Mouse (Mus musculus): ENCODE results near the gene Prkaa1. TPM values are rescaled to one million over a fixed set of nuclear protein-coding genes. Genes with fewer than 3 reads are reported as not detected.

Prkaa1 gene
- polyA plus RNA-seq, 1 experiment from 2014 or later = 22.3 TPM

DNA sequence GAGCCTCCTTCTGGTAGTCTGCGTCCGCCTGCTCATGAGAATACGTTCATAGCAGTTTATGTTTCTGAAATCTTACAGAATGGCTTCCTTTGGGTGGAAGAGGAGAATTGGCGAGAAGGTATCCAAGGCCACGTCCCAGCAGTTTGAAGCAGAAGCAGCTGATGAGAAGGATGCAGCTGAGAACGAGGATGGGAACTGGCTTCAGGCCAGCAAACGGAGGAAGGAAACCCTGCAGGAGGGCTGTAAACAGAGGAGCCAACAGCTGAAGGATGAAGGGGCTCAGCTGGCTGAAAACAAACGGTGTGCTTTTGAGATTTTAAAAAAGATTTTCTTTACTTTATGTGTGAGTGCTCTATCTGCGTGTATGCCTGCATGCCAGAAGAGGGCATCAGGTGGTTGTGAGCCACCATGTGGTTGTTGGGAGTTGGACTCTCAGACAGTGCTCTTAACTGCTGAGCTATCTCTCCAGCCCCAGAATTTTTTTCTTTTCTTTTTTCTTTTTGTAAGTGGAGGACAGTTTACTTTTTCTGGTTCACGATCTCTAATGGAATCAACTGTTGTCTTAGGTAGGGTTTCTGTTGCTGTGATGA lies 45.9 kb downstream of the Prkaa1 start:
- Histone ChIP-seq H3K4me3 (ENCODE audit: low read depth, low read length) (no peak overlapping the region), H3K9ac (no peak overlapping the region), H3K4me2 (no peak overlapping the region), H3K27me3 (ENCODE audit: insufficient read depth, low read length) (no peaks in the 10 kb centered on the region), H3K9me3 (ENCODE audit: low read depth, low read length) (no peaks in the 10 kb centered on the region), H3K36me3 (ENCODE audit: insufficient read depth) (peaks cover 7% of the 10 kb centered on the region; the same call in 1 of the 2 replicates), H3K4me1 (ENCODE audit: insufficient read depth) (no peaks in the 10 kb centered on the region), H3K27ac (ENCODE audit: low read depth) (no peak overlapping the region)
- DNase-seq (peak; percentile 53), ATAC-seq (ENCODE audit: insufficient read depth) (no peak)
- peak; percentile 26; the same call in 1 of the 2 replicates for TF ChIP-seq CTCF (IDR thresholded peaks at IDR 0.05; ENCODE audit: low read depth)
- WGBS = 50% methylated on average over 10 of the region's 10 CpGs

DNA sequence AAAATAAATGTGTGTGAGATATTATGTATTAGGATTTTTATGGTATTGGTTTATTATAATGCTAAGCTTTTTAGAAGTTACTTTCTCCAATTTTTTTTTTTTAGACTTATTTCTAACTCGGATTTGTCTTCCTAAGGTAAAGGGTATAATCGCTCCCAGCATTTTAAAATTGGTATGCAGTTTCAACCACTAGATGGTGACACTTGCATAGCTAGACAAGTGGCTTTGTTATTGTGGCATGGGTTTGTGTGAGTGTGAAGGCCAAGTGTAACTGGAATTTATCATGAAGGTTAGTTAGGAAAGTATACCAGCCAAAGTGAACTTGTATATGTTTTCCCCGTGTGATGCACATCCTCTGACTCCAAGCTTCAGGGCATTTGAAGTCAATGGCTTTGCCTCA lies 50.2 kb downstream of the Prkaa1 start:
- no peaks in the 10 kb centered on the region for H3K27me3 ChIP-seq (ENCODE audit: insufficient read depth, low read length)
- peak; percentile 52 for TF ChIP-seq CTCF (IDR thresholded peaks at IDR 0.05; ENCODE audit: low read depth)
- peaks cover 13% of the 10 kb centered on the region; the same call in 1 of the 2 replicates for H3K36me3 ChIP-seq (ENCODE audit: insufficient read depth)
- H3K9me3 ChIP-seq (ENCODE audit: low read depth, low read length) = no peaks in the 10 kb centered on the region
- no peak overlapping the region for H3K9ac ChIP-seq
- H3K27ac ChIP-seq (ENCODE audit: low read depth) = no peak overlapping the region
- H3K4me1 ChIP-seq (ENCODE audit: insufficient read depth) = no peaks in the 10 kb centered on the region
- whole genome bisulfite sequencing = 71% methylated on average over 3 of the region's 3 CpGs
- ATAC-seq (ENCODE audit: insufficient read depth) (no peak), DNase-seq (peak; percentile 48)
- H3K4me3 ChIP-seq (ENCODE audit: low read depth, low read length) = no peak overlapping the region
- H3K4me2 ChIP-seq = no peak overlapping the region

DNA sequence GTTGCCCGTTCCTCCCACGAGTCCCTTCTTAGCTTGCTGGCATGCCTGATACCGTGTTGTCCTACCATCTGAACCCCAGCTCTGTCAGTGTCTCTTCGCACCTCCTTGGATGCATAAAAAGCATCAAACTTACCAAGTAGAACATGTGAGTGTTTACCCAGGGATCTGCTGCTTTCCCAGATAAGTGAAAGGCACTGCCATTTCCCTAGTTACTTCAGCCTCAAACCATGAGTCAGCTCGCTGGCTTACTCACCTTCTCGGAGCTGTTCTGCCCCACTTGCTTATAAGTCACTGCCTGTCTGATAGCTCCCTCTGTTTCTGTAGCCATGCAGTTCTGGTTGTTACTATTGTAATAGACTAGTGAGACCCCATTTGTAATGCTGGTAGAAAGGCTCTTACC lies 50.8 kb downstream of the Prkaa1 start:
- Histone ChIP-seq H3K27ac (ENCODE audit: low read depth) (no peak overlapping the region), H3K27me3 (ENCODE audit: insufficient read depth, low read length) (no peaks in the 10 kb centered on the region), H3K9me3 (ENCODE audit: low read depth, low read length) (no peaks in the 10 kb centered on the region), H3K4me2 (no peak overlapping the region), H3K4me3 (ENCODE audit: low read depth, low read length) (no peak overlapping the region), H3K36me3 (ENCODE audit: insufficient read depth) (peaks cover 13% of the 10 kb centered on the region; the same call in 1 of the 2 replicates), H3K9ac (no peak overlapping the region), H3K4me1 (ENCODE audit: insufficient read depth) (no peaks in the 10 kb centered on the region)
- DNase-seq (no peak), ATAC-seq (ENCODE audit: insufficient read depth) (no peak)
- TF ChIP-seq CTCF (IDR thresholded peaks at IDR 0.05; ENCODE audit: low read depth) = no peak
- 92% methylated on average over 6 of the region's 6 CpGs for WGBS

DNA sequence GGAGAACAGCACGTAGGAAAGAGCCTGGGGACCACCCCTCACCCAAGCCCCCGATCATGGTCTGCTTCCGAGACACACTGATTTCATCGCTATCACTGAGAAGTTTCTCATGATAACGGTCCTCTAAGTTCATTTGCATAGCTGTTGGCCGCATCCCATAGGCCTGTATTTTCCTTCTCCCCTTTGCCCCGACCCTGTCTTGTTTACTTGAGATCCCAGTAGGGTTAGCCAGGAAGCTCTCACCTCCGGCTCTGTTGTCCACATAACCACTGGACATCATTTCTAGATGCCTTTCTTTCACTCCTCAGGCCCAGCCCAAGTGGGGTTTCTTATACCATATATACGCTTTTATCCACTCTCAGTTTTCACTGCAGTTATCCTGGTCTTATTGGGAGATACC lies 51.3 kb downstream of the Prkaa1 start:
- no peak overlapping the region for H3K27ac ChIP-seq (ENCODE audit: low read depth)
- no peak overlapping the region for H3K4me3 ChIP-seq (ENCODE audit: low read depth, low read length)
- H3K27me3 ChIP-seq (ENCODE audit: insufficient read depth, low read length) = no peaks in the 10 kb centered on the region
- DNase-seq (no peak), ATAC-seq (ENCODE audit: insufficient read depth) (no peak)
- H3K9ac ChIP-seq = no peak overlapping the region
- no peak overlapping the region for H3K4me2 ChIP-seq
- H3K9me3 ChIP-seq (ENCODE audit: low read depth, low read length) = no peaks in the 10 kb centered on the region
- H3K4me1 ChIP-seq (ENCODE audit: insufficient read depth) = no peaks in the 10 kb centered on the region
- H3K36me3 ChIP-seq (ENCODE audit: insufficient read depth) = peaks cover 13% of the 10 kb centered on the region; the same call in 1 of the 2 replicates
- WGBS = 78% methylated on average over 9 of the region's 9 CpGs
- TF ChIP-seq CTCF (IDR thresholded peaks at IDR 0.05; ENCODE audit: low read depth) = no peak

DNA sequence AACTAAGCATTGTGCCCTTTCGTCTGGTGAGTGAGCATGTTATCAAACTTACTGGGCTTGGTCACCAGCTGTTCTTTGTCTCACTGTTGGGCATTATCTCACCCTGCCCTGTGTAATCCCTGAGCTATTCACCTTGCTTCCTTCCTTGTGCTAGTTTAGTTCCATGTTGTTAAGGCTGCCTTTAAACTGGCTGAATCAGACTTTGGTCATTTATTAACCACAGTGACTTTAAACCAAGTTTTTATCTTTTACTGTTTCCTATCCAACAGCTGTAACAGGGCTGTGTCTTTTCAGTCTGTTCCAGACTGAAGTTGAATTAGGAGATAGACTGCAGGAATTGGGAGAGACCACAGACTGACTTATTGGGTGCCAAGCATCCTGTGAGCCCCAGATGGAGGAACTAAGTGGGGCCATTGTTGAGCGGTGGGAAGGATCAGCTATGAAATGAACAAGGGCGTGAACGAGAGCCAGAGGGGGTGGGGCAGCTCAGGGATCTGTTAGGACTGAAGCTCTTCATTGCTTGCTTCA lies 52.4 kb downstream of the Prkaa1 start:
- H3K27ac ChIP-seq (ENCODE audit: low read depth) = no peak overlapping the region
- 39% methylated on average over 4 of the region's 4 CpGs for WGBS
- H3K9ac ChIP-seq = no peak overlapping the region
- no peak for TF ChIP-seq CTCF (IDR thresholded peaks at IDR 0.05; ENCODE audit: low read depth)
- H3K9me3 ChIP-seq (ENCODE audit: low read depth, low read length) = no peaks in the 10 kb centered on the region
- H3K4me1 ChIP-seq (ENCODE audit: insufficient read depth) = no peaks in the 10 kb centered on the region
- ATAC-seq (ENCODE audit: insufficient read depth) (peak; percentile 35; the same call in 1 of the 2 replicates), DNase-seq (peak; percentile 19)
- no peak overlapping the region for H3K4me3 ChIP-seq (ENCODE audit: low read depth, low read length)
- peaks cover 13% of the 10 kb centered on the region; the same call in 1 of the 2 replicates for H3K36me3 ChIP-seq (ENCODE audit: insufficient read depth)
- H3K4me2 ChIP-seq = no peak overlapping the region
- H3K27me3 ChIP-seq (ENCODE audit: insufficient read depth, low read length) = no peaks in the 10 kb centered on the region

DNA sequence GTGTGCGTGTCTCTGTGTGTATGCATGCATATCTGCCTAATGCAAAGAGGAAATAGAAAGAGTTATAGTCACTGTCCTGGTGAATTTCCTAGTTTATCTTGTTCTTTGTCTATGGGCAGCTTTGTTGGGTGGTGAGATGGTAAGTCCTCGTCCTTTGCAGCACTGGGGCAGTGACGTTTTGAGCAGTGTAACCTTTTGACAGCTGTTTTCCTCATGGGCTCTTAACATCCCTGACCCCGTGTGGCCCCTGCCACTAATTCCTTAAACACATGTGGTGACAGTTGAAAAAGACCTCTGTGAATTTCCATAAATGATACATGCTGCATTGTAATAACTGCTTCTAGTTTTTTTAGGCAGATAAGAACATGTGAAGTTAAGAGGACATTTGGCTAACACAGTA lies 53.0 kb downstream of the Prkaa1 start:
- no peaks in the 10 kb centered on the region for H3K9me3 ChIP-seq (ENCODE audit: low read depth, low read length)
- peaks cover 13% of the 10 kb centered on the region; the same call in 1 of the 2 replicates for H3K36me3 ChIP-seq (ENCODE audit: insufficient read depth)
- H3K9ac ChIP-seq = no peak overlapping the region
- no peaks in the 10 kb centered on the region for H3K27me3 ChIP-seq (ENCODE audit: insufficient read depth, low read length)
- H3K27ac ChIP-seq (ENCODE audit: low read depth) = no peak overlapping the region
- 38% methylated on average over 4 of the region's 4 CpGs for WGBS
- H3K4me1 ChIP-seq (ENCODE audit: insufficient read depth) = no peaks in the 10 kb centered on the region
- no peak for DNase-seq
- H3K4me2 ChIP-seq = no peak overlapping the region
- H3K4me3 ChIP-seq (ENCODE audit: low read depth, low read length) = no peak overlapping the region
- no peak for TF ChIP-seq CTCF (IDR thresholded peaks at IDR 0.05; ENCODE audit: low read depth)
- no peak for ATAC-seq (ENCODE audit: insufficient read depth)

DNA sequence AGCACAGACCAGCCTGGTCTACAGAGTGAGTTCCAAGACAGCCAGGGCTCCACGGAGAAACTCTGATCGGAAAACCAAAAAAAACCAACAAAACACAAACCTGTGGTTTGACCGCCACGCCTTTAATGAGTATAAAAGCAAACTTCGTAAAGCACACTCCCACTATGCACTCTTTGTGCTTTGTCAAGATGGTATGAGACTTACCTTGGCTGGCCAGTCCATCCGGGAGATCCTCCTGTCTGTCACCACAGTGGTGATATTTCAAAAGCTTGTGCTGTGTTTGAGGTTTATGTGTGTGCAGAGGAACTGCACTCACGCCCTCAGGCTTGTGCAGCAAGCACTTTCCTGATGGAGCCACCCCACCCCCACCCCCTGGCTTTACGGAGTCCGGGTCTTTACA lies 61.6 kb downstream of the Prkaa1 start:
- no peaks in the 10 kb centered on the region for H3K9me3 ChIP-seq (ENCODE audit: low read depth, low read length)
- ATAC-seq (ENCODE audit: insufficient read depth) (no peak), DNase-seq (no peak)
- no peak overlapping the region for H3K4me2 ChIP-seq
- H3K36me3 ChIP-seq (ENCODE audit: insufficient read depth) = no peaks in the 10 kb centered on the region; the same call in 1 of the 2 replicates
- H3K4me3 ChIP-seq (ENCODE audit: low read depth, low read length) = no peak overlapping the region
- no peak overlapping the region for H3K27ac ChIP-seq (ENCODE audit: low read depth)
- no peaks in the 10 kb centered on the region for H3K27me3 ChIP-seq (ENCODE audit: insufficient read depth, low read length)
- no peaks in the 10 kb centered on the region for H3K4me1 ChIP-seq (ENCODE audit: insufficient read depth)
- no peak for TF ChIP-seq CTCF (IDR thresholded peaks at IDR 0.05; ENCODE audit: low read depth)
- H3K9ac ChIP-seq = no peak overlapping the region
- 86% methylated on average over 9 of the region's 9 CpGs for WGBS

Data from lung, embryonic 14.5 days (tissue).